Mouse (Mus musculus) heart, adult 18-20 months (tissue): Measurements from ENCODE around the gene Itgb5. TPM values are rescaled to one million over a fixed set of nuclear protein-coding genes. Genes with fewer than 3 reads are reported as not detected.

Experiments used
- DNase-seq, 2 experiments: peaks; one replicate each; pipeline ENCODE4 v3.0.0; 2021 to 2022; ENCODE audit warnings: mixed read lengths in 1 of 2
- long read RNA-seq, 2 experiments: library from polyadenylated mRNA; stranded (forward); transcript quantifications; one replicate each; pipeline ENCODE4 v2.0.0; 2021
- total RNA-seq, 2 experiments: library from RNA; stranded (reverse); gene quantifications; 2 replicates each; pipeline ENCODE4 v1.2.3; 2021

Gene Itgb5
- 10 to 100 TPM; 91.3 to 97.2 TPM for total RNA-seq
- long read RNA-seq, experiment 1, transcript Itgb5-202 (15 exons, 3,282 nt), result major isoform, 37 of 57 reads
- long read RNA-seq, experiment 1, transcript Itgb5-207 (11 exons, 2,130 nt), result minor isoform, 6 of 57 reads
- long read RNA-seq, experiment 1, partial matches to known transcripts, result 9 of 57 reads
- long read RNA-seq, experiment 1, other reads (novel, unspliced or antisense), result 4 of 57 reads
- long read RNA-seq, experiment 2, transcript Itgb5-202 (15 exons, 3,282 nt), result major isoform, 23 of 42 reads
- long read RNA-seq, experiment 2, transcript Itgb5-207 (11 exons, 2,130 nt), result minor isoform, 8 of 42 reads
- long read RNA-seq, experiment 2, partial matches to known transcripts, result 10 of 42 reads
- long read RNA-seq, experiment 2, other reads (novel, unspliced or antisense), result 1 of 42 reads

DNA sequence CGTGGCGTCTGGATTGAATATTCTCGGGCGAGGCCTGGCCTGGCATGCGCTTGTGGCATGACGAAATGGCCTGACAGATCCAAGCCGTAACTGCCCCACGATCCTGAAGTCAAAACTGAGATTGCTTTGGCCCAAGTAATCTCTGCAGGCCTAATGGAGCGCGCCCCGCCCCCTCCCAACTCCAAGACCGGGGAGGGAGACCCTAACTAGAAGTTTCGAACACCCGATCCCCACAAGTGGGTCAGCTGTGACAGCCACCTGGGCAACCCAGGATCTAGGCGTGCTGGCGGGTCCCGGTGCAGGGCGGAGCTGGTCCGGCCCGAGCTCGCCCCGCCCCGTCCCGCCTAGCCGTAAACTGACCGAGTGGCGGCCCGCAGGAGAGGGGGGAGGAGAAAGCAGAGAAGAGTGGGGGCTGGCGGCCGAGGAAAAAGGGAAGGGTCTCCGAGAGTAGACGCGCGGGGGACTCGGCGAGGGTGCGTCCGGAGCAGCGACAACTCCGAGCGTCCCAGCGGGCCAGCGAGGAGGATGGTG, at the start of gene Itgb5:
Gene Itgb5, plus strand, starts transcription at position 365 of the 531 bp plus-strand sequence.
- DNase-seq, result peak; percentile 89 to 90

DNA sequence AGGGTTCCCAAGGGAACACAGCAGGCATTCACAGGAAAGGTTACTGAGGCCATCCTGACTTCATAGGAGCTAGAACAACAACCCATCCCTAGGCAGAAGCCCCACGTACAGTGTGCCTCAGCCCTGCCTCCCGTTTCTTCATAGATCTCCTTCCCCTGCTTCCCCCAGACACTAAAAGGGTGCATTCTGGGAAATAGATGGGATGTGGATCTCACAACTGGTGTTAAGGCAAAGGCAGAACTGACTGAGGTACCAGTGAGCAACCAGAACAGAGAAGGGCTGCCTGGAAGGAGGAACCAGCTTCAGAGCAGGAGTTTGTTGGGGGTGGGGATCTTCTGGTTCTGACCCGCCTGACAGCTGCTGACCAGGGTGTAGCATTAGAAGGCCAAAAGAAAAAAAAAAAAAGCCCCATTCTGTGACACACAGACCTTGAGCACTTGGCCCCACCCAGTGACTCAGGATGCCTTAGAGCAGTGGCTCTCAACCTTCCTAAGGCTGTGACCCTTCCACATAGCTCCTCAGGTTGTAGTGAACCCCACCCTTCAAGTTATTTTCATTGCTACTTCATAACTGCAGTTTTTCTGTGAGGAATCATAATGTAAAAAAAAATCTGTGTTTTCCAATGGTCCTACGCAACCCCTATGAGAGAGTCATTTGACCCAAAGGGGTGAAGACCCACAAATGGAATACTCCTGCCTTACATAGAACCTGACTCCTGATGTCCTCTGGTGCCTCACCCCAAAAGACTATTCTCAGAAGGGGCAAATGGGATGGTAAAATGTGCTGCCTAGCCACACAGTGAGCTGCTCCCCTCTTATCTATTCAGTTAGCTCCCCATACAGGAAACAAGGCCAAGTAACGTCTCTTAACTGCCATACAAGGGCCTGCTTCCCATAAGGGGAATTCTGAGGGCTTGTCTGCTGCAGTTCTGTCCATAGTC, 47.4 kb upstream of the Itgb5 start:
- DNase-seq, result no peak

DNA sequence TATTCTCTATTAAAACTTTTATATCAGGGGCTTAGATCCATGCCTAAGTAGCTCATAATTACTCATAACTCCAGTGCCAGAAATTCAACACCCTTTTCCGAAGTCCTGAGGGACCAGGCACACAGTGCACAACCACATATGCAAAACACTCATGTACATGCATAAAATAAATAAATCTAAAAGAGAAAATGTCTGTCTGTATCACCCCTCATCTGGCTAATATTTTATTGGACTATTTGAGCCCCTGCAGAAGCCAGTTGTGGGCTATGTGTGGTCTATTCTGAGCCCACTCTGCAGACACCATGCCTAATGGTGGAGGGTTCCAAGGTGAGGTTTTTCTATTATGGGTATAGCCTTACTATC, 46.8 kb upstream of the Itgb5 start:
- no peak for DNase-seq

DNA sequence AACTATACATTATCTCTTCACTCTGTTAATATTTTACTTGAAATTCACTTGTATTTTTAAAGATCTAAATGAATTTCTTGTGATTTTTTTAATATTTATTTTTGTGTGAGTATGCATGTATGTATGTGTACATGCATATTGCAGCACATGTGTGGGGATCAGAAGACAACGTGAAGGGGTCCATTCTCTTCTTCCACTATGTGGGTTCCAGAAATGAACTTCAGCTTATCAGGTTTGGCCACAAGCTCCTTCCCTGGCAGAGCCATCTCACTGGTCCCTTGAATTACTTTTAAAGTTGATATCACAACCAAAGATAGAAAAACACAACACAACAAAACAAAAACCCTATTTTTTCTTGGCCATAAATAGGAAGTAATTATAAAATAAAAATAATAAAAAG, 44.9 kb upstream of the Itgb5 start:
- no peak for DNase-seq

DNA sequence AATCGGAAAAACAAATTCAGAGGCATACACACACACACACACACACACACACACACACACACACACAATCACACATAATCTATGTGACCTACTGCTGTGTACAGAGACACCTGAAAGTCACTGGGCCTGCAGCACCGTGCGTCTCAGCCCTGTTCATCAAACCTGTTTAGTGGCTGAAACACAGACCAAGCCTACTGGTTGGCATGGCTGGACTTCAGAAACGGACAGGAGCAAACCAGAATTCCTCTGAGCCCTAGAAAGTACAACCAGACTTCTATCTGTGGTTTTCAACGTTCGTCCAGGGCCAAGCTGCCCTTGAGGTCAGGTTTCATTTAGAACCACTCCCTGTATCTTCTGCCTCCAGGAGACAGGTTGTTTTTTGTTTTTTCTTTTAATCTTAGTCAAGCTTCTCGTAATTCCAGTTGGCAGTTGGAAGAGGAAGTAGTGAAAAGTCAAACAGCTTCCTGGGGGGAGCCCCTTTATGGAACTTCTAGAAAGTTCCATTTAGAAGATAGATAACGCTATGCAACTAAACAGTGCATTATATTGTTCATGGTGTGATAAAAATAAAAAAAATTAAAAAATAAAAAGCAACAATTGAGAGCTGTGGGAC, 44.3 kb upstream of the Itgb5 start:
- DNase-seq, result no peak

- no peak for DNase-seq
Measured at GRCm38 (mm10) chr16:33786657-33787390, 42.6 kb upstream of the Itgb5 start.

- no peak for DNase-seq
Measured at GRCm38 (mm10) chr16:33793846-33794791, 35.3 kb upstream of the Itgb5 start, which contains the start of gene Muc13. Gene Muc13 (plus strand): TSS chr16:33794037.

DNA sequence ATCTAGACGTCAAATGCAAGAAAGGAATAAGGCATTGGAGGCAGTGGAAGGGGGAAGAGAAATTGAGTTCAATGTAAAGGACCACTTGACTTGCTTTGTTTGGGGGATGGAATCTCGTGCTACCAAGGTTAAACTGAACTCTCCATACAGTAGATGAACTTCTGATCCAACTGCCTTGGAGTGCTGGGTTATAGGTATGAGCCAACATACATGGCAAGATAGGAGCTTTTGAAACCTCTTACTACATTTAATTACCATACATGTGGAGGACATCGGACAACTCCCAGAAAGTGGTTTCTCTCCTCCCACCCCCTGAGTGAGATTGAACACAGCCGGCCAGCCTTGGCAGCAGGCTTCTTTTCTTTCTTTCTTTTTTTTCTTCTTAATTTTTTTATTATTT, 34.4 kb upstream of the Itgb5 start:
- DNase-seq, result no peak

DNA sequence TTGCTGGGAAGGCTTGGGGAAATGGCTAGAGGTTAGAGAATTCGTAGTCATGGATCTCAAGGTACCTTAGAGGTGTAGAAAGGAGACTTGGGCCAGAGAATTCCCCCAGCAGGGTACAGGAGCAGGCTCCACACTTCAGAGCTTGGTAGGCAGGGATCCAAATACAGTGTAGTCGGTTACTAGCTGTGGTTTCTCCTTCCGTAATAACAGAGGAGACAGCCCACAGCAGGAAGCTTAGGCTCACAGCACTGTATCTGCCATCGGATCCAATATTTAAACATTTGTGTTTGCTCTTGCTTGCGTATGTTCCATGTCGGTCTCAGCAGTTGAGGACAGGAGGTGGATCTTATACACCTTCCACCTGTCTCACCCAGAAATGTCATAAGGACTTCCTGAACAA, 33.6 kb upstream of the Itgb5 start:
- DNase-seq, result no peak

DNA sequence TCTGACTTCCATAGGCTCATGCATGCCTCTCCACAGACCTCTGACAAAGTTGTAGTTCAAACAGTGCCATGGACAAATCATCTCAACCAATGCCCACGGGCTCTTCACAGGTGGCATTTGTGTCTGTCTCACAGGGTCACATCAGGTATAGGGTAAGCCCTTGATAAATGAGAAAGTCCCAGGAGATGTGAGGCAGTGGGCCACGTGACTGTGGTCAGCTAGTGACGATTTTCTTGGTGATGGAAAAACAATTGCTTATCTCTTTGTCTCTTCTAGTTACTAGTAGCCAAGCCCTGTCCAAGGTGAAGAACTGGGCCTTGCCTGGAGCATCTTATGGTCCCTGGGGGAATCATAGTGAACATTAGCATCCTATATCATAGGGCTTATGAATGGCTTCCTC, 32.7 kb upstream of the Itgb5 start:
- no peak for DNase-seq

GRCm38 (mm10) chr16:33797860-33798259, 31.6 kb upstream of the Itgb5 start:
- DNase-seq, result peak; percentile 55 to 80

GRCm38 (mm10) chr16:33810002-33810401, 19.5 kb upstream of the Itgb5 start:
- DNase-seq, result no peak

DNA sequence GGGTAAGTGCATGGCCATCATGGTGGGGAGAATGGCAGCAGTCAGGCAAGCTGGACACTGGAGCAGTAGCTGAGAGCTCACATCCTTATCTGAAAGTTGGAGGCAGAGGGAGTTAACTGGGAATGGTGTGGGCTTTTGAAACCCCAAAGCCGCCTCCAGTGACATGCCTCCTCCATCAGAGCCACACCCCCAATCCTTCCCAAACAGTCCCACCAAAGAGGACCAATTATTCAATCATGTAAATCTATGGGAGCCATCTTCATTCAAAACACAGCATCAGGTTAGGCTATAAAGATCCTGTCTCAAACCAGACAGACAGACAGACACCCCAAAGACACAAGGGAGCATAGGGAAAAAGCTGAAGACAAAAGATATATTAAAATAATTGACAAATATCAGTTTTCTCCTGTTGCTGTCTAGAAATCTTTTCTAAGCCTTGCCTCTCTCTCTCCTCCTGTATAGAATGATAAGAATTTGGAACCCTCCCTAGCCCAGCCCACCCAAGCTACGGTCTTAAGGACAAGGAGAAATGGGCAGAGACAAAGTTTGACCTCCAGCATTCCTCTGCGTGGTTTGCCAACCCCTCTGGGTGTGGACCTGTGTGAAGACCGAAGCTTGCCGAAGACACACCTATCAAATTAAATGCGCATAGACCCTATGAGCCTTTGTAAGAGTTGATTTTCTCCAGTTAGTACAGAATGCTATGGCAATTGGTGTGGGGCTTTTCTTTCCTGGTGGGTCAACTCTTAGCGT, 10.9 kb upstream of the Itgb5 start:
- DNase-seq, result no peak

GRCm38 (mm10) chr16:33820269-33821178, 8.9 kb upstream of the Itgb5 start:
- DNase-seq, result peak; percentile 85 to 97

DNA sequence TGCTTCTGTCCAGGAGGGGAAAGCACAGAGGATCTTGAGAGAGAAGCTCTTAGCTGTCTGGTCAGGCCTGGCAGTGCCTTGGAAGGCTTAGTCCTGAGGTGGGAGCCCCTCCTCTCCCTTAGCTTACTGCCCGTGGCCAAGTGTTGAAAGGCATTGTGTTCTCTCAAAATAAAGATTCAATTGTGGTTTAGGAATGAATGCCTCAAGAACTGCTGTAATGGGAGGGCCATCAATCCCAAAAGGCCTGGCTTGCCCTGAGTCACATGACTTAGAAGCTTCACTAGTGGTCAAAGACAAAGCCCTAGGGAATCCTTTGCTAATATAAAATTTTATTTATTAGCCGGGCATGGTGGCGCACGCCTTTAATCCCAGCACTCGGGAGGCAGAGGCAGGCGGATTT, 4.9 kb upstream of the Itgb5 start:
- DNase-seq, result no peak

- no peak for DNase-seq
Measured at GRCm38 (mm10) chr16:33828496-33828895, 969 bp upstream of the Itgb5 start.

DNA sequence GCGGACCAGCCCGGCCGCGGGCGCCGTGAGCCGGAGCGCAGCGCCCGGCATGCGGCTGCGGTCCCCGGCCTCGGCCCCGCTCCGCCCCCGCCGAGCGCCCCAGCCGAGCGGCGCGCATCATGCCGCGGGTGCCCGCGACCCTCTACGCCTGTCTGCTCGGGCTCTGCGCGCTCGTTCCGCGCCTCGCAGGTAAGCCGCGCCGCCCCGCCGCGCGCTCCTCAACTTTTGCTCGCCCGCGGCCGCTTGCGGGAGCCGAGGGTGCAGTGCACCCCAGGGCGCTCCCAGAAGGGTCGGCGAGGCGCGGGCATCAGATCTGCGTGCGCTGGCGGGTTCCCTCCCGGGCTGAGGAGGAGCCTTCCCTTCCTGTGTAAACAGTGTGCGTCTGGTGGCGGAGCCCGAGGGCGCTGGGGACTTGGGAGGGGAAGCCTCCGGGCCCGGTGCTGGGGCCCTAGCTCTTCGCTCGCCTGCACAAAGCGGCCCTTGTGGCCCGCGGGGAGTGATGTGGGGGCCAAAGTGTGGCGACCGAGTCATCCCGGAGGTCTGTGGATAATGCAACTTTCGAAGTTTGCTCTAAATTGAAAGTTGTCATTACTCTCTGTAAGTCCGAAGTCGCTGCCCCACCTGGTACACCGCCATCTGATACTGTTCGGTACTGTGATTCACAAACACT, 512 bp downstream of the Itgb5 start:
- peak; percentile 72 to 78 for DNase-seq

- DNase-seq, result peak in 1 of 2 experiments; percentile 41
Measured at GRCm38 (mm10) chr16:33830512-33831105, 1.1 kb downstream of the Itgb5 start.
